Mouse (Mus musculus) telencephalon, adult 2 months (tissue): Measurements from ENCODE around the gene Olfr77.

ENCODE experiments used
- DNase-seq: peaks from one replicate; pipeline ENCODE4 v3.0.0-alpha.2; 2011; ENCODE audit warnings: low read depth, low spot score

Gene Olfr77

DNA sequence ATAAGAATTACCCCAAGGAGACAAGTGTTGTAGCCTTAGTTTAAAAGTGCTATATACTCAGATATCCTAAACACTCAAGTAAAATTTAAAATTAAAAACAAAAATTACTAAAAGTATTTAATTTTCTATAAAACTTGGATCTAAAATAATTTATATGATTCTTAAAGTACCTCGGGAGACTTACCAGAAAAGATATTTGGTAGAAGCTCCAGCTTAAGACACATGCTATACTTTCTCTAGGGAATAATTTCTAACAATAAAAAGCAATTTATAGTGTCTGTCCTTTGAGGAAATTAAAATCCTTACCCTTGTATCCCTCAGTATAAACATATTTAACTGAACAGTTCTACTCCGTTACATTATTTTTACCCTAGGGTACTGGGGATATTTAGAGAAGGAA is at the start of gene Olfr77:
TSS of gene Olfr77 (plus strand) at position 301 of the 400 bp plus-strand sequence.
- no peak for DNase-seq

- no peak for DNase-seq
These were observed 28.8 kb upstream of the Olfr77 start, which contains the start of gene Olfr862 for GRCm38 (mm10) chr9:19887904-19888303. Gene Olfr862, minus strand, starts transcription at chr9:19888004.

DNA sequence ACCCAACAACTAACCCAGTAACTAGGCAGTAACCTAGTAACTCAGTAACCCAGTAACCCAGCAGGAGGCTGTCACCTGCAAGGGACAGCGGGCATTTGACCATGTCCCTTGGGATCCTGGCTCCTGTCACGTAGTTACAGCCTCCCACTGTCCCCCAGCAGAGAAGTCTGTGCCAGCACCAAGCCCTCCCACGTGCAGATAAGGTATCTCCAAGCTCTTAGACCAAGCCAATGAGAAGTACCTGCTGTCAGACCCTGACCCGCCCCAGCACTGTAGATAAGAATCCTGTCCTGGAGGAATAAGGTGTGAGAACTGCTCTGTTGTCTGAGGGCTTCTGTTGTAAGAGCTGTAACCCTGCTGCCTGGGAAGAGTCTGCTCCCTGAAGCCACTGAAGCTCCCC is 5.5 kb upstream of the Olfr77 start:
- no peak for DNase-seq
